In genomic region chr12:31458474-31458873, GRCm38 (mm10) we compare ENCODE assay signal across 15 mouse cellular contexts.
"Had no signal": no experiment of that assay in that cellular context is flagged by ENCODE, and none has a peak within 500 bp of the region (broad histone marks: within the 10 kb centered on the region; RNA-seq: fewer than 3 reads in every experiment).

No protein-coding gene starts in this region.

- H3K27me3 ChIP-seq: limb, embryonic 13.5 days; neural tube, embryonic 15.5 days had no signal

- H3K4me1 ChIP-seq: limb, embryonic 13.5 days; neural tube, embryonic 15.5 days had no signal

- H3K36me3 ChIP-seq: limb, embryonic 13.5 days; neural tube, embryonic 15.5 days had no signal

- H3K9me3 ChIP-seq: limb, embryonic 13.5 days; neural tube, embryonic 15.5 days had no signal

- H3K9ac ChIP-seq: limb, embryonic 13.5 days; liver, embryonic 14.5 days; lung, embryonic 14.5 days; neural tube, embryonic 15.5 days had no signal

- H3K4me2 ChIP-seq: limb, embryonic 13.5 days; lung, embryonic 14.5 days; neural tube, embryonic 15.5 days had no signal

- H3K27ac ChIP-seq: kidney, postnatal 0 days; layer of hippocampus, adult 2 months; limb, embryonic 13.5 days; liver, embryonic 14.5 days; neural tube, embryonic 15.5 days had no signal

- H3K4me3 ChIP-seq: layer of hippocampus, adult 2 months; limb, embryonic 13.5 days; myocyte; neural tube, embryonic 15.5 days had no signal

- DNase-seq: kidney, adult 9 months; kidney, postnatal 36 days; left cerebral cortex, postnatal 4 days; lung, embryonic 14.5 days; midbrain, embryonic 14.5 days; right cerebral cortex, adult 18-20 months; right cerebral cortex, postnatal 25 days; thymus, adult 18-20 months; thymus, postnatal 14 days had no signal
